Mouse (Mus musculus) kidney, embryonic 14.5 days (tissue): Measurements from ENCODE around the gene Arhgap30. TPM values are rescaled to one million over a fixed set of nuclear protein-coding genes. Genes with fewer than 3 reads are reported as not detected.
A peak's percentile ranks its signal among the peaks of the same experiment; 100 is the strongest.

Experiments used
- ATAC-seq: fragments of 200-750 bp; cut with Nextera tagmentation; 2 replicates; pipeline ENCODE4 v1.8.0; 2017; ENCODE audit warnings: moderate number of reproducible peaks, mild to moderate bottlenecking, moderate TSS enrichment, moderate library complexity; ENCODE audit not compliant: low FRiP score, low TSS enrichment
- H3K27ac ChIP-seq: fragments of 300-500 bp; sonication (generic); 2 replicates; pipeline ENCODE4 v1.5.1; 2014; ENCODE audit warnings: low read depth, mild to moderate bottlenecking, low read length, moderate library complexity, mixed read lengths
- H3K27me3 ChIP-seq: fragments of 300-500 bp; sonication (generic); 2 replicates; pipeline ENCODE4 v1.6.1; 2014; ENCODE audit warnings: mild to moderate bottlenecking, low read length; ENCODE audit not compliant: control insufficient read depth, insufficient read depth
- H3K36me3 ChIP-seq: fragments of 300-500 bp; sonication (generic); 2 replicates; pipeline ENCODE4 v1.6.1; 2014; ENCODE audit warnings: low read length, mixed read lengths; ENCODE audit not compliant: control insufficient read depth, insufficient read depth
- H3K4me1 ChIP-seq: fragments of 300-500 bp; sonication (generic); 2 replicates; pipeline ENCODE4 v1.6.1; 2014; ENCODE audit warnings: low read length, mixed read lengths; ENCODE audit not compliant: control insufficient read depth, insufficient read depth
- H3K4me2 ChIP-seq: fragments of 300-500 bp; sonication (generic); replicated peaks from 2 replicates; pipeline ENCODE4 v1.6.1; 2014; ENCODE audit warnings: low read depth, mild to moderate bottlenecking, low read length
- H3K4me3 ChIP-seq: fragments of 300-500 bp; sonication (generic); 2 replicates; pipeline ENCODE4 v1.5.1; 2014; ENCODE audit warnings: mild to moderate bottlenecking, low read length
- H3K9ac ChIP-seq: fragments of 300-500 bp; sonication (generic); 2 replicates; pipeline ENCODE4 v1.6.1; 2014; ENCODE audit warnings: low read depth, mild to moderate bottlenecking, low read length, moderate library complexity
- H3K9me3 ChIP-seq: fragments of 300-500 bp; sonication (generic); 2 replicates; pipeline ENCODE4 v1.6.1; 2016; ENCODE audit warnings: low read length; ENCODE audit not compliant: control insufficient read depth
- WGBS: fragments of 180-500 bp; shearing (Covaris S2); extraction: QIAGEN DNeasy Blood & Tissue Kit; methylation state at CpG from one replicate; pipeline ENCODE4 v1.1.7; 2014; 5-methylcytosine and 5-hydroxymethylcytosine counted together
- polyA plus RNA-seq: library from polyadenylated mRNA; unstranded; fragments of >200 nt; fragmentation: Nextera tagmentation; extraction: Ambion mirVana; gene quantifications from 2 replicates; pipeline ENCODE4 v1.2.1, GENCODE M21; 2014

Arhgap30 gene
- polyA plus RNA-seq, 1 experiment from 2014 or later, result 0.69 TPM

DNA sequence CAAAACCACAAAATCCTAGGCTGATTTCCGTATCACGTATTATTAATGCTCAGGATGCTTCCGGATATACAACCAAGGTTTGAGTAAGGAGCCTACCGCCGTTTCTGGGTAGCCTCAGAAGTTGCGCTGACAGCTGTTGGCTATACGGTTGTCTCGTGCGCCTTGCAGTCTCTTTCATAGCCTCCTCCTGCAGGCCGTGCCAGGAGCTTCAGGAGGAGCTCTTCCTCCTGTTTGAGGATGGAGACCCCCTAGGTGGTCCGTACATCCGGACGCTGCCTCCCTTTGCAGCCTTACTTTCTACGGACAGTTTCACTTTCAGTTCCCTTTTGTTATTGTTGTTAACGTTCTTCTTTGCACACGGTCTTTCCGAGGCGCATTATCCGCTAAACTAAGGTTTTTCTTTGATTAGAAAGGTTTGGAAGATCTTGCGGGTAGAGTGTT is 23.3 kb downstream of the Arhgap30 start:
- WGBS, result under 1% methylated on average over 20 of the region's 20 CpGs
- Histone ChIP-seq H3K9me3 (no peaks in the 10 kb centered on the region), H3K27ac (peak overlapping the region; percentile 65), H3K36me3 (peaks cover 21% of the 10 kb centered on the region), H3K4me1 (peaks cover 12% of the 10 kb centered on the region), H3K4me3 (peak overlapping the region; percentile 95), H3K27me3 (no peaks in the 10 kb centered on the region), H3K4me2 (peak overlapping the region; percentile 51), H3K9ac (peak overlapping the region; percentile 97)
- peak; percentile 50 for ATAC-seq

DNA sequence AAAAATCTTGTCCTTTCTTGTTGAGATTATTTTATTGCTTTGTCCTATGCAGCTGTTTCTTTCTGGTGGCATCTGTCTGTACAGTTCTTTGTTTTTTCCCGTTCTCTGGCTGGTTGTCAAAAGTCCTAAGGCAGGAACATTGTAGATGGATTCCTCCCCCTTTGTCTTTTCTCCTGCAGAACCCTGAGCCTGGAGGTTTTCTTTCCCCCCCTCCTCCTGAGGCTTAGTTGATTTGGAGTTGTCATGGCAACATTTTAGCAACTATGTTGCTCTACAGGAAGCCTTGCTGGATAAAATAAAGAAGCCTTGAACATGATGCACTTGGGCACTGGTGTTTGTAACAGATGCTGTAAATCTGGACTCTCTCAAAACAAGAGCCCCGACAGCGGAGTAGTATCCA is 23.7 kb downstream of the Arhgap30 start:
- no peaks in the 10 kb centered on the region for H3K27me3 ChIP-seq
- H3K27ac ChIP-seq, result peak overlapping the region; percentile 65; the same call in 1 of the 2 replicates
- WGBS, result 36% methylated on average over 3 of the region's 3 CpGs
- H3K9ac ChIP-seq, result peak overlapping the region; percentile 97
- no peak for ATAC-seq
- H3K9me3 ChIP-seq, result no peaks in the 10 kb centered on the region
- peaks cover 12% of the 10 kb centered on the region for H3K4me1 ChIP-seq
- H3K4me2 ChIP-seq, result peak overlapping the region; percentile 51
- peak overlapping the region; percentile 95 for H3K4me3 ChIP-seq
- peaks cover 25% of the 10 kb centered on the region for H3K36me3 ChIP-seq

DNA sequence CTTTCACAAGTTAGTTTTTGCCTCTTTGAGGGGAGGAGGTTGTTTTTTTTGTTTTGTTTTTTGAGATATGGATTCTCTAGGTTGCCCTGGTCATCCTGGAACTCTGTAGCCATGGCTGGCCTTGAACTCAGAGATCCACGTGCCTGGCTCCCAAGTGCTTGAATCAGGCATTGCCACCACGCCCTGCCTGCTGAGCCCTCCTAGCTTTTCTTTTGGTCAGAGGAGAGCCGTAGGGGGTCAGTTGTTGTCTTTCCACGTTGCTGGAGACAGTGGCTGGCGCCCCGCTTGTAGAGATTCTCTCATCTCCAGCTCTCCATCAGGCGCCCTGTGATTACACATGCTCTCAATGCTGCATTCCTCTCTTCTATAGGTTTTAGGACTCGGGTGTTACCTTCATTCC is 24.9 kb downstream of the Arhgap30 start:
- Histone ChIP-seq H3K9me3 (no peaks in the 10 kb centered on the region), H3K36me3 (peaks cover 37% of the 10 kb centered on the region), H3K27me3 (no peaks in the 10 kb centered on the region), H3K9ac (no peak overlapping the region), H3K27ac (no peak overlapping the region), H3K4me3 (no peak overlapping the region), H3K4me1 (peaks cover 12% of the 10 kb centered on the region), H3K4me2 (no peak overlapping the region)
- 84% methylated on average over 8 of the region's 8 CpGs for WGBS
- ATAC-seq, result no peak

DNA sequence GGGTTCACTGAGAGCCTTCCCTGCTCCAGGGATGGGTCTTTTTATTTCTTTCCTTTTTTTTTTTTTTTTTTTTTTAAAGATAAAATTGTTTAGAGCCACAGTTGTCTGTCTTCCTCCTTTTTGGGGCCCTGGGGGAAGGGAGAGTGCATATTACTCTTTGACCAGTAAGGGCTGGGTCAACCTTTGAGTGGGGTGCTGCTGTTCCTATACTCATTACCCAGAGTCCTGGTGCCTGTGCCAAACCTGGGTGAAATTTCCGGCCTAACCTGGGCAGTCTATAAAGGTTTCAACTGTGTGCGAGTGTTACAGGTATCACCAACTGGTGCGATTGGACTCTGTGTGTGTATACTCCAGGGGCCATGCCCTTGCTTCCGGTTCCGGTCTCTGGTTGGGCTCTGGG is 29.9 kb downstream of the Arhgap30 start, which contains the start of gene Tstd1:
Tstd1 (plus strand) TSS at position 213 of the 400 bp plus-strand sequence.
- Histone ChIP-seq H3K27me3 (no peaks in the 10 kb centered on the region), H3K36me3 (peaks cover 58% of the 10 kb centered on the region), H3K4me2 (no peak within 1 kb of the TSS), H3K4me3 (no peak within 1 kb of the TSS), H3K27ac (no peak within 1 kb of the TSS), H3K4me1 (no peaks in the 10 kb centered on the region), H3K9ac (no peak within 1 kb of the TSS), H3K9me3 (no peaks in the 10 kb centered on the region)
- WGBS, result 93% methylated on average over 5 of the region's 5 CpGs
- no peak for ATAC-seq

DNA sequence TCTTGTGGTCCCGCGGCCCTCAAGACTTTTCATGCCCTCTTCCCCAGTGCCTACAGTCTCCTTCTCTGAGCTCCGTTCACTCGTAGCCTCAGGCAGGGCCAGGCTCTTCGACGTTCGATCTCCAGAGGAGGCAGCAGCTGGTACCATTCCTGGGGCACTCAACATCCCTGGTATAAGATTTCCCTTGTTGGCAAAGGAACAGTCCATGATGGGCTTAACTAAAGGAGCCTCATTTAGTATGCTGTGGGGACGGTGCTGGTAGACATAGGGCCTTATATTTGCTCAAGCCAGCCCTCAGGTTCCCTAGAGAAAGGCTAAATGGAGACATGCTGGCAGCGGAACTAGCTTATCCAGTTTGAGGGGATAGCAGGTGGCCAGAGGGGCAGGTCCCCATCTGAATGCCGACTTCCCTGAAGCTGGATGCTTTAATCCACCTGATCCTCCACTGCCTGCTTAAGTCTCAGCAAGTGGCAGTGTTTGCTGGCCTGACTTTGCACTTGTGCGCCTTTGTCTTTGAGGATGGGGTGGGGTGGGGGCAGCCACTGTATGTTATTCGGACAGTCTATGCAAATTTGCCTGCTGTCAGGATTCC is 30.6 kb downstream of the Arhgap30 start:
- H3K36me3 ChIP-seq, result peaks cover 56% of the 10 kb centered on the region
- WGBS, result 76% methylated on average over 12 of the region's 12 CpGs
- no peak overlapping the region for H3K9ac ChIP-seq
- H3K4me2 ChIP-seq, result no peak overlapping the region
- no peaks in the 10 kb centered on the region for H3K4me1 ChIP-seq
- ATAC-seq, result no peak
- H3K27ac ChIP-seq, result no peak overlapping the region
- no peak overlapping the region for H3K4me3 ChIP-seq
- no peaks in the 10 kb centered on the region for H3K27me3 ChIP-seq
- H3K9me3 ChIP-seq, result no peaks in the 10 kb centered on the region

DNA sequence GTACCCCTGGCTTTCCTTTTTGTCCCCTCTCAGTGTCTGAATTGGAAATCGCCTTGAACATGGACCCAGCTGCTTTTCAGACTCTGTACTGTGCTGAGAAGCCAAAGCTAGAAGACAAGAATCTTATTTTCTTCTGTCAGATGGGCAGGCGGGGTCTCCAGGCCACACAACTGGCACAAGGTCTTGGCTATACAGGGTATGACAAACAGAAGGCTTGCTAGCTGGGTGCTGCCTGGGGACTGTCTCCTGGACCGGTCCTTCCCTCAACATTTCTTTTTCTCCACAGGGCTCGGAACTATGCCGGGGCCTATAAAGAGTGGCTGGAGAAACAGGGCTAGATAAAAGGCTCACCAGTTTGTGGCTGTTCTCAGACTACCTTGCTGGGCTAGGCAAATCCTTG is 31.2 kb downstream of the Arhgap30 start:
- no peak for ATAC-seq
- H3K4me2 ChIP-seq, result no peak overlapping the region
- no peak overlapping the region for H3K9ac ChIP-seq
- WGBS, result 85% methylated on average over 5 of the region's 5 CpGs
- H3K9me3 ChIP-seq, result no peaks in the 10 kb centered on the region
- no peaks in the 10 kb centered on the region for H3K27me3 ChIP-seq
- no peak overlapping the region for H3K27ac ChIP-seq
- peaks cover 56% of the 10 kb centered on the region for H3K36me3 ChIP-seq
- H3K4me1 ChIP-seq, result no peaks in the 10 kb centered on the region
- H3K4me3 ChIP-seq, result no peak overlapping the region

DNA sequence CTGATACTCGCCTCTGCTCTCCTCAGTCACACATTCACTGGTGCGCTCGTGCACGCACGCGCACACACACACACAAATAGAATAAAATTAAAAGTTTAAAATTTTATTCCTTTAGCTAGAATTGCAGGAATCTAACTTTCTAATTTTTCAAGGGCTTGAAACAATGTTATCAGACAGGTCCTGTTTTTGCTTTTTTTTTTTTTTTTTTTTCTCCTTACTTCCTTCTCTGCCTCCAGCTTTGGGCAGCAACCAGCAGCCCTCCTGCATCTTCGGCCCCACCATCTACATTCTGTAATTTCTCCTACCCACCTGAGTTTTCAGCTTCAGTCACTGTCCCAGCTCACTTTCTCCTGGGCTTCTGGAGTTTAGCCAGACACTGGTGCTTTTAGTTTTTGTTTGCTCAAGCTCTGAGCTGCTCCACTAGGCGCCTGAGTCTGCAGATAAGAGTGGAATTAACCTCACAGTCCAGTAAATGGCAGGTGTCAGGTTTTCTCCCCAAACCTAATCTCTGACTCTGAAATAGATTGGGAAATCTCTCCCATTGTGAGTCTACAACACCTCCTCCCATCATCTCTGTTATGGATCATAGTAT is 33.8 kb downstream of the Arhgap30 start:
- 90% methylated on average over 8 of the region's 8 CpGs for WGBS
- Histone ChIP-seq H3K4me1 (no peaks in the 10 kb centered on the region), H3K36me3 (peaks cover 31% of the 10 kb centered on the region), H3K27ac (no peak overlapping the region), H3K9ac (no peak overlapping the region), H3K27me3 (no peaks in the 10 kb centered on the region), H3K4me2 (no peak overlapping the region), H3K9me3 (no peaks in the 10 kb centered on the region), H3K4me3 (no peak overlapping the region)
- no peak for ATAC-seq

DNA sequence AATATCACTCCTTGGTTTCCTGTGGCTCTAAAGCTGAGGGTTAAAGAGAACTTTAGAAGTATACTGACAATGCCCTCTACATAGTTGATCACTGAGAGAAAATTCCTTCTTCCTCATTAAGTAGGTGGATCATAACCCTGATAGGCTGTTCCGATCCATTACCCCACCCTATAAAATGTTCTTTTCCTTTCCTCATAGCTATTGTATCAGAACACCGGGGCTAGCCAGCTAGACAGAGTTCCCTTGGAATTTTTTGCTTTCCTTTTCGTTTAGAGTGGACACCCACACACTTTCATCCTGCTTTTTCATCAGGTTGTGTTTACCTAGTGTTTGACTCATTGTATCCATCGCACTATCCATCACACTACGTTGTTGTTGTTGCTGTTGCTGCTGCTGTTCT is 35.9 kb downstream of the Arhgap30 start:
- WGBS, result 62% methylated on average over 5 of the region's 5 CpGs
- ATAC-seq, result no peak

DNA sequence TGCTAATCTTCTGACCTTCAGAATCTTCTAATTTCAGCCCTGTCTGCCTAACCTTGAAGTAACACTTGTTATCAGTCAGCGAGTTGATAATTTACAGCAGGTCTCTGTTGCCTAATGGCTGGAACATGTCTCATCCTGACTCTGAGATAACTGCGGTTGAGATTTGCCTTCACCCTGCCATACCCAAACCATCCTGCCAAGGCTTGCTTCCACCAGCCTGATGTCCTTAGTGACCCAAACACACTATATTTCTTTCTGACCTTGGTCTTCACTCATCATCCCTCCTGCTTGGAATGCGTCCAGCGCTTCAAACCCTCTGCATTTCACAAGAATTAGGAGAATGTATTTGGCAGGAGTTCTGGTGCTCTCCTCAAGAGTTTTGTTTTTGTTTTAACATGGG is 36.4 kb downstream of the Arhgap30 start:
- 68% methylated on average over 4 of the region's 4 CpGs for WGBS
- Histone ChIP-seq H3K4me1 (no peaks in the 10 kb centered on the region), H3K27me3 (no peaks in the 10 kb centered on the region), H3K27ac (no peak overlapping the region), H3K4me3 (no peak overlapping the region), H3K36me3 (peaks cover 7% of the 10 kb centered on the region), H3K9me3 (no peaks in the 10 kb centered on the region), H3K9ac (no peak overlapping the region), H3K4me2 (no peak overlapping the region)
- ATAC-seq, result no peak

More for the DNA sequence above, 35.9 kb downstream of the Arhgap30 start:
- peaks cover 11% of the 10 kb centered on the region for H3K36me3 ChIP-seq
- no peak overlapping the region for H3K4me2 ChIP-seq
- H3K4me1 ChIP-seq, result no peaks in the 10 kb centered on the region
- no peaks in the 10 kb centered on the region for H3K9me3 ChIP-seq
- H3K27me3 ChIP-seq, result no peaks in the 10 kb centered on the region
- H3K4me3 ChIP-seq, result no peak overlapping the region
- no peak overlapping the region for H3K27ac ChIP-seq
- no peak overlapping the region for H3K9ac ChIP-seq
